Mouse (Mus musculus) Muller cell, postnatal 12 days (primary cell): Measurements from ENCODE around the gene Exoc8.

Experiments used
- DNase-seq: peaks from one replicate; pipeline ENCODE4 v3.0.0-alpha.2; 2015; ENCODE audit errors: inconsistent ontology term

Gene Exoc8

DNA sequence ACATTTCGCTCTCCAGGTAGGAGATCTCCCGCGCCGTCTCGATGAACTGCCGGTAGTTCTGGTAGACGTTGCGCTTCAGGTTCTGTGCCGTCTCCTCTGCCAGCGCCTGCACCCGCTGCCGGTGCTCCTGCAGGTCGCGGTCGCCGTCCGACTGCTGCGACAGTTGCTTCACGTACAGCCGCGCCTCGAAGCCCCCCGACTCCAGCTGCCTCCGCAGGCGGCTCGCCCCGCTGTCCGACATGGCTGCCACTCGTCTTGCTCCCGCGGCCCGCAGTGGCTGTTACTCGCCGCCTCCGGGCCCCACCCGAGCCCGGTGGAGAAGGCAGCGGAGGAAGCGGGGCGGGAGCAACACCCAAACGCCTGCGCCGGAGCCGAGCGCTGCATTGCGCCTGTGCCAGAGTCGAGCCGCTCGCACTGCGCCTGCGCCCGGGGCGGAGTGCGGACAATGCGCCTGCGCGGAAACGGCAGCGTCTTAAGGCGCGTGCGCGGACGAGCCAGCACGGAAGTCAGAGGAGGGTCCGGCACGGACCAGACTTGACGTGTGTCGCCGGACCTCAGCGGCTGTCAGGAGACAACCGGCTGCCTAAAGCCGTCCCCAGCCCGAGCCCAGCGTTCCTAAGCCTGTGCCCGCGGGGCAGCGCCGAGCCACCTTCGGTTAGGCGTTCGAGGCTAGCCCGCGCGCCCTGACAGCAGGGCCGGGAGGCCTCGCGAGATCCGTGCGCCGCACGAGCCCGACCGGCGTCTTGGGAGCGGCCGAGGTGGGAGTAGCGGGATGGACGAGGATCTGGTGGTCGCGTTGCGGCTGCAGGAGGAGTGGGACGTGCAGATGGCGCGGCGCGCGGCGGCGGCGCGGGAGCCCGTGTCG lies at the start of gene Exoc8, which contains the start of gene Sprtn:
TSS of gene Exoc8 (minus strand) at position 320 of the 865 bp plus-strand sequence.
TSS of gene Sprtn (plus strand) at position 501 of the 865 bp plus-strand sequence.
- peak; percentile 98 for DNase-seq

DNA sequence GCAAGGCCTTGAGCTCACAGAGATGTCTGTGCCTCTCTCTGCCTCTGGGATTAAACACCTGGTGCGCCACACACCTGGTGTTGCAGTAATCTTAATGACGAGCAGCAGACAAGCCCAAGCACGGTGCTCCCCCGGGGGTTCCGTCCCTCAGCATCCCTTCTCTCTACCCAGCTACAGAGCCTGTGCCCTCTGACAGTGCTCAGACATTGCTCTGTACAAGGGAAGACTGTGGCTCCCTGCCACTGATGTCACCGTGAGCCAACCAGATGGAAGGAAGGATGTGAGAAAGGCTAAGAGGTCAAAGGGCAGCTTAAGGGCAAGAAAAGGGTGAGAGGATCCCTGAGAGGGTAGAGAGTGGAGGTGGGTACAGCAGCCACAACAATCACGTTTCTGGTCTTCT lies 46.9 kb upstream of the Exoc8 start:
- DNase-seq, result no peak

DNA sequence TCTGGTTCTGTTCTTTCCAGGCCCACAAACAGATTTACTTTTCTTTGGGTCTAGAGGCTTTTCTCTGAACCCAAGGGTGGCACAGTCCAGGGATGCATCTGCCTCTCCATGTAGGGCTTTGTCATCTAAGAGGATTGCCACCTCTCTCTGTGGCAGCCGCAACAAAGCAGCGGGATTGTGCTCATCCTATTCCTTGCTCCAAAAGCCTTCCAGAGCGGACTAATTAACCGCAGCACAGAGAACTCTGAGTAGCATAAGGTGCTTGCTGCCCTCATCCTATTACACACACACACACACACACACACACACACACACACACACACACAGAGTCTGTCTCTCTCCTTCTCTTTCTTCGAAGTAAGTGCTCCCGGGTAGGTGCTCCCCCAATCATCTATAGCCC lies 46.3 kb upstream of the Exoc8 start:
- peak; percentile 17 for DNase-seq

DNA sequence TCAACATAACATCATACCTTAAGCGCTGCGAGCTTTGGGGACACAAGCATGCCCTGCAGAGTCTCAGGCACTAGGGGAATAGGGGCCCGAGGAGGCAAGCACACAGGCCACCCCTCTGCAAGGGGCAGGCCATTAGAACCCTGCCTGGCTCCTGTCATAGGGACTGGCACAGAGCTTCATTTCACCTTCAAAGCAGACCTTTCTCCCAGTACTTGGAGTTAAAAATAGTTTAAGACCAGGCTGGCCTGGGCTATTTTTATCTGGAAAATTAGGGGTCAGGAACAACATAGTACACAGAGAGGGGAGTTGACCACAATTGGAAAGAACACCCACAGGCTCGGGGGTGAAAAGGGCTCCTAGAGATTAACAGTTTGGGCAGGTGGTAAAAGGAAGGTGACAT lies 39.8 kb upstream of the Exoc8 start:
- DNase-seq, result no peak

DNA sequence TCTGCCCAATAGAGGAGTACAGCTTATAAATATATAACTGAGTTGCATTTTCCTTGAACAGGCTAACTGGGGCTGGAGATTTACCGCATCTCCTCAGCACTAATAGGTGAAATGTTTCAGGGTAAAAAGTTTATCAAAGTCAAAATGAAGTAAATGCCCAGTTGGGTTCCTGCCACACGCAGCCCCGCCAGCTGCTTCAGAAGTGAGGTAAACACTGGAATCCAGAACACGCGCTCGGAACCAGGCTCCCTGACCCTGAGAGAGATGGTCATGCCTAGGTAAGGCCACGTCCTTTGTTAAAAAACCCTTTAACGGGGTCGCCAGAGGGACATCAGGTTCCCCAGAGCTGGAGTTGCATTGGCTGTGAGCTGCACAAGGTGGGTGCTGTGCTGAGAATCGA lies 39.2 kb upstream of the Exoc8 start:
- no peak for DNase-seq

DNA sequence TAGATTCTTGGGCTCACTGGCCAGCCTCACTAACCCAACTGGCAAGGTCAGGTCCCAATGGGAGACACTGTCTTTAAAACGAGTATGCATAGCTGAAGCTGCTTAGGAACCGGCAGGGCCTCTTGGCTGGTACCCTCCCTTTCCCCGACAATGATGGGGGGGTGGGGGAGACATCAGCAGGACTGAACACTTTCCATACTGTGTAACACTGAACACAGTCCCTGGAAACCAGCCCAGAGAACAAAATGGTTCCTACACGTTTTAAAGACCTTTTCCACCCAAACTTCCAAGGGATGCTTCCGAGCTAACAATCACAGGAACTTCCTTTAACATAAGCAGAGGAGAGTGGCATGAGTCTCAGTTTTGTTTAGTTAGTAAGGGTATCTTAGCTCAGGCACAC lies 37.6 kb upstream of the Exoc8 start:
- no peak for DNase-seq

DNA sequence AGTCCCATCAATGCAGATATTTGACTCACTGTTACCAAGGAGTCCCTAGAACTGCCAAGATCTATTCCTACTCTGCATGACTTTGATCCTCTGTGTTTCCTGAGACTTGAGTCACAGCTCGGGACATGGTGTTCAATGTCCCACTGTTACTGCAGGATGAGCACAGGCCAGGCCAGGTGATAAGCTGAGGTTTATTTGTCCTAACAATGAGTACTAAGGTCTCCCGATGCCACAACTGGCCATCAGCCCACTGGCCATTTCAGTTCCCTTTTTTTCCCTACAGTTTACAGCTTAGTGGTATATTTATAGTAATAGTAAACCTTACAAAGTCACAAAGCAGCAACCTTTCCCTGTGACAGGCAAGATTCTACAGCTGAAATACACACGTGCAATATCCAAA lies 34.9 kb upstream of the Exoc8 start:
- DNase-seq, result no peak

DNA sequence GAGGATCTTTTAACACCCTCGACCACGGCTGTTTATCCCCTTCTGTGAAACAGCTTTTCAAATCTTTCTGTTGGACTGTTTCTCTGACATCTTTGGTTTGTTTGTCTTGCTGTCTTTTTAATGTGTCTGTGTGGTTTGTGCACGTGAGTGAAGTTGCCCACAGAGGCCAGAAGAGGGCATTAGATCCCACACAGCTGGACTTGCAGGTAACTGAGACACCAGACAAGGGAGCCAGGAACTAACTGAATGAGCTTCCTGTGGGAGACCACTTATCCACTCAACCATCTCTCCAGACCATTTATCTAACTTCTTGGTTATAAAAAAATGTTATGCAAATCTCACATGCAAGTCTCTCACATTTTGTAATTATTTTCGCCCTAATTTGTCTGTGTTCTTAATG lies 33.1 kb upstream of the Exoc8 start:
- DNase-seq, result no peak

DNA sequence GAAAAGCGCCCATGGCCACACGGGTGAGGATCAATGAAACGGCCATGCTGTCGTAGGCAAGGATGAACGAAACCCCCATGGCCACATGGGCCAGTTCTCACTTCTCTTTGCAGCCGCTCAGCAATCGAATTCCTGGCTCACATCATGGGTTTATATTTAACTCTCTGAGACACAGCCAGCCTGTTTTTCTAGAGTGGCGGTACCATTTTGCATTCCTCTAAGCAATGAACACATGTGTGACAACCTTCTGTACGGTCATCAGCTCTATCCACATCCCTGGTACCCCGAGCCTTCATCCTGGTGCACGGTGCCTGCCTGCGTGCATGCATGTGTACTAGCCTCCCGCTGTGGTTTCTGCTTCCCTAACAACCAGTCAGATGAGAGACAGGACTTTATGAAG lies 32.6 kb upstream of the Exoc8 start:
- DNase-seq, result no peak

DNA sequence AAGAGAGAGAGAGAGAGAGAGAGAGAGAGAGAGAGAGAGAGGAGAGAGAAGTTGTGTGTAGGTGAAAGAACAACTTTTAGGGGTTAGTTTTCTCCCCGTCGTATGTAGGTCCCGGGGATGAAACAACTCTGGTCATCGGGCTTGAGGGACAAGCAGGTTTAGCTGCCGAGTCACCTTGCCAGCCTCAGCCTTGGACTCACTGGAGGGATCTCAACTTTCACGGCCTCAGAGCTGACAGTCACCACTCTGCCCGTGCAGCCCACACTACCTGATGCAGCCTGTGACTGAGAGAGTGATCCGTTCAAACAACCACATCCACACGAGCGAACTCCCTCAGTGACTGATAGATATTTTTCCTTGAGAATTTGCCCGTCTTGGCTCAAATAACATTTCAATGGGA lies 31.5 kb upstream of the Exoc8 start:
- no peak for DNase-seq

DNA sequence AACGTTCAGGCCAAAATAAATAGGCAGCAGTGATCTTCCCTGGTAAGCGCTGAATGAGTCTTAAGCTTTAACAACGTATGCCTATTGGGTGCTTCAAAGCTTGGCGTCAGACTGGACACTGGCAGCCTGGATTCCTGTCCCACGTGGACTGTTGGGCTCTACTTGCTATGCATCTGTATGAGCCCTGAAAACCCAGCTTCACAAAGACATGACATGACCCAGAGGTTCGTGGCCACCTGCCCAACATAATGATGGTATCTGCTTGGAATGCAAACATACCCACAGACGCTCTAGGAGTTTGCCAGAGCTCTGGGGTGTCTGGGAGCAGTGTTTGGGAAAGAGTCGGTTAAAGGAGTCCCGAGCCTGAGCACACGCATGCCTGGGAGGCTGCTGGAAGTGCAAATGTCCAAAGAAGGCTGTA lies 28.9 kb upstream of the Exoc8 start:
- DNase-seq, result peak; percentile 92

DNA sequence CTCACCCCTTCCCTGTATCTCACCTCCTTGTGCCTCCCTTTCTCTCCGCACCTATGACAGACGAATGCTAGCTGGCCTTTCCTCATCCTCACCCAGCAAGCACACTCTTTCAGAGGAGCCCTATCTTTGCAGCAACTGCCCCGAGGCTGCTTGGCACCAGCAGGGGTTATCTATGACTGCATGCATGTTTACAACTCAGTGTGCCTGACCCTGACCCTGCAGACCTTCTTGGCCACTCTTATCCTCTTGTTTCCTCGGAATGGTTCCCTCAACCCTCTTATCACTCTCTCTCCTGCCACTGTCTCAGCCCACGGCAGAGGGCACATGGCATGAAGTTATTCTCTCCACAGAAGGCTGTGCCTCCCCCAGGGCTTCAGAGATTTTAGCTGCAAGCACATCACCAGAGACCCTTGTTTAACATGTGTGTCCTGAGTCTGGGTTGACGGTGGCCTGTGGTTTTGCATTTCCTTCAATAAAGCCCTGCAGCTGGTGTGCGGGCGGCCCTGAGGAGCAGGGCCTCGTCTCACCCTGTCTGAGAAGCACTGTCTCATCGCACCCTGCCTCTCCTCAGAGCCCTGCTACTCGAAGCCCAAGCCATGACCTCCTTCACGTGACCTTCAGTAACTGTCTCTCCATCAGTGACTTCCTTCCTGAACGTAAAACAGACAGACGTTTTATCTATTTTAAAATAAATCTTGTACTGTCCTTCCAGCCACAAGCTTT lies 28.2 kb upstream of the Exoc8 start:
- no peak for DNase-seq

DNA sequence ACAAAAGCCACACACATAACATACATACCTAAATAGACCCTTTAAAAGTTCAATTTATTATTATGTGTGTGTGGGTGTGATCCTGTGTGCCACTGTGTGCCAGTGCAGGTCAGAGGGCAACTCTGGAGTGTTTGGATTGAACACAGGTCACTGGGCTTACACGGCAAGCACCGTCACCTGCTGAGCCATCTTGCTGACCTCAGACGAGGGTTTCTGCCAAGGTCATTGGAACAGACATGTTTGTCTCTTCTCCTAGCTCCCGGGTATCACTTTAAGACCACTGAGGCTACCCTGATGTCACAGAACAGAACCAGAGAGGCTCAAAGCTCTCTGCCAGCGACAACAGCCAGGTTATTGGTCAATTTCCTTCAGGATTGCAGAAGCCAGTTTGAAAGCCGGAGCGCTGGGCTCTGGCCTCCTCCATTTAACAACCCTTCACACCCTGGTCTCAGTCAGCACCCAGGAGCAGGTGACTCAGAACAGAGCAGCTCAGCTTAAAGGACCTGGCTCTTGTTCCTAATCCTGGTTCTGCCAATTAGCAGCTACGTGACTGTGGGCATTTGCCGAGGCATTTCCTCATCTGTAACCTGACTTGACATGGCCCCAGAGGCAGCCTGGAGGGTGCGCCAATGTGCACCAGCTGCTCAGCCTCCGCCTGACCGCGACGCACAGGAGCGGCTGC lies 26.6 kb upstream of the Exoc8 start:
- peak; percentile 10 for DNase-seq

DNA sequence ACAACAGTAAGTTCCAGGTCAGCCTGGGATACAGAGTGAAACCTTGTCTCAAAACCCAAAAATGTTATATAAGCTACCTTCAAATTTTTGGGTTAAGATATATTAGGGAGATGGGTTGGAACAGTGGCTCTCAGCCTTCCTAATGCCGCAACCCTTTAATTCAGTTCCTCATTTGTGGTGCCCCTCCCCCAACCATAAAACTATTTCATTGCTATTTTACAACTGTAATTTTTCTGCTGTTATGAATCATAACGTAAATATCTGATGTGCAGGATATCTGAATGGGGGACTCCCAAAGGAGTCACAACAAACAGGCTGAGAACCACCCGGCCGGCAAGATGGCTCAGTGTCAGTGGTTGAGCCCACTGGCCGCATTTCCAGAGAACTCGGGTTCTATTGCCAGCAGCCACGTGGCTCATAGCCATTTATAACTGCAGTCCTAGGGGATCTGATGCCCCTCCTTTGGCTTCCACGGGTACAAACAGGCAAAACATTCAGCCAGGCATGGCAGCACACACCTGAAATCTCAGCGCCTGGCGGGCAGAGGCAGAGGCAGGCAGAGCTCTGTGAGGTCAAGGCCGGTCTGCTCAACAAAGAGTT lies 25.1 kb upstream of the Exoc8 start:
- DNase-seq, result peak; percentile 20

DNA sequence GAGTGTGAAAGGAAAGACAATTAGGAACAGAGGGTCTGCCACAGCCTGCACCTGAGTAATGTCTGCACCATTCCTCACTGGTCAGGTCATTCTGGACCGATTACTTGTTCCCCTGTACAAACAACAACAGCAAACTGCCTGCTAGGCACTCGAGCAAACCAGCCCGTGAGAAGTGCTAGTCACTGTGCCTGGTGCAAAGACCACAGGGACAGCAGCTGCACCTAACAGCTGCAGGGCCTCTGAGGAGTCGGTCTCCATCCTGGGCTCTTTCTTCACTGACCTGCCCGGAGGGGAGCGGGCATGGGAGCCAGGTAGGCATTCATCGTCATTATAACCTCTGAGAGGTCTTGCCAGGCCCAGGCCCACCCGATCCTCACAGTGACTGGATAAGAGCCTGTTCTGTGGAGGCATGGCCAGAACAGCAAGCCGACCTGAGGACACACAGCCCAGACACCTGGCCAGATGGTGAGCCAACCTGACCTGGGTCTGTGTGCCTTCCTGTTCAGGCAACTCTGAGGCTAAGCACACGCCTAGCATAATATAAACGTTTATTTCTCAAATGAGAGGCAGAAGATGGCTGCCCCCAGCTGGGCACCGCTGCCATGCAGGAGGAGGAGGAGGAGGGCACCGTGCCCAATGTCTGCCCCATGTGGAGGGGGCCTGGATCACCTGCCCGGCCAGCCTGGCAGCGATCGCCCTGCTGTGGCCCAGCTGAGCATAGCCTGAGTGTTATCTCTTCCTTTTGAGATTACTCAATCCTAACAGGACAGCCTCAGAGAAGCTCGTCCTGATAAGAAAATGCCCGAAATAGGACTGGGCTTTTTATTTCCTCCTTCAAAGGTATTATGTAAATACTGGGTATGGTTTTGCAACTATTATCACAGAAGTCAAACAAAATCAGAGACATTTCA lies 24.1 kb upstream of the Exoc8 start:
- no peak for DNase-seq

DNA sequence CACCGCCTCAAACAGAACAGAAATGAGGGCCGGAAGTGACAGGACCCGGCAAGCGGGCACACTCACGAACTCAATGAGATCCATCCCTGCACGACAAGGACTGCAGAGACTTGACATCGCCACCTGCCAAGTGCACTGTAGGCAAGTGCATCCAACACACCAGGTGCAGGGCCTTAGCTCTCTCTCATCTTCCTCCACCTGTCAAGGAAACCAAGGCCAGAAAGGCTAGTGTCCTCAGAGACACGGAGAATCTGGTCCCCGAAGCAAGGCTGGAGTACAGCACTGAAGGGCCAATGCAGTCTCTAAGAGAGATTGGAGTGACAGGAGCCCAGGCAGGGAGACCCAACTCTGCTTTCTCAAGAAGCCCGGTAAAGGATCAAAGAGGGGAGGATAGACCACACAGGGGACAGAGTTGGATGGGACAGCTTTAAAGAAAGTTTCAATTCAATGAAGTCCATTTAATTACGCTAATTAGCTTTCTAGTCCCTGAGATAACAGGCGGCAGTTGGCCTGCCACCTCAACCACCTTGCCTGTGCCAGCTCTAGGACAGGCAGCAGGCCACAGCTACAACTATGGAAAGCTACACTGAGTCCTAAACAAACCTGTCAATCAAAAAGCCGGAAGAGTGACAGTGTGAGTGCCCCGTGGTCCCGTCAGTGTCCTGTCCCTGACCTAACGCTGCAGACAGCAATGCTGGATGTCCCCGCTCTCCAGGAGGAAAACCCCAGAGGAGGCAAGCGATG lies 20.4 kb upstream of the Exoc8 start:
- DNase-seq, result no peak

DNA sequence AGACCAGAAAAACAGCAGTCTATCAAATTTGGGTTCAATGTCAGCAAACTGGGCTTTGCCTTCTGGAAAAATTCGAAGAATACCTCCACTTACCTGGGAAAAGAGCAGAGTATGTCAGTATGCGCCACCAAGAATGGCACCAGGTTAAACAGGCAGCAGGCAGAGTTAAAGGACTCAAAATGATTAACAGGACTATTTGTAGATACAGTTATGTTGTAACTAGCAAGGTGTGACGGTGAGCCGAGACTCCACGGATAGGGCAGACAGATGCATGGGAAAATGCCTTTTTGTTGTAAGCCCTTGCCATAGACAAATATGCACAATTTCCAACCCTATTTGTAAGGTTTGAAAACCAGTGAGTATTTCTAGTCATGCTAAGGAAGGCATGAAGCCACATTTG lies 16.6 kb upstream of the Exoc8 start:
- no peak for DNase-seq

DNA sequence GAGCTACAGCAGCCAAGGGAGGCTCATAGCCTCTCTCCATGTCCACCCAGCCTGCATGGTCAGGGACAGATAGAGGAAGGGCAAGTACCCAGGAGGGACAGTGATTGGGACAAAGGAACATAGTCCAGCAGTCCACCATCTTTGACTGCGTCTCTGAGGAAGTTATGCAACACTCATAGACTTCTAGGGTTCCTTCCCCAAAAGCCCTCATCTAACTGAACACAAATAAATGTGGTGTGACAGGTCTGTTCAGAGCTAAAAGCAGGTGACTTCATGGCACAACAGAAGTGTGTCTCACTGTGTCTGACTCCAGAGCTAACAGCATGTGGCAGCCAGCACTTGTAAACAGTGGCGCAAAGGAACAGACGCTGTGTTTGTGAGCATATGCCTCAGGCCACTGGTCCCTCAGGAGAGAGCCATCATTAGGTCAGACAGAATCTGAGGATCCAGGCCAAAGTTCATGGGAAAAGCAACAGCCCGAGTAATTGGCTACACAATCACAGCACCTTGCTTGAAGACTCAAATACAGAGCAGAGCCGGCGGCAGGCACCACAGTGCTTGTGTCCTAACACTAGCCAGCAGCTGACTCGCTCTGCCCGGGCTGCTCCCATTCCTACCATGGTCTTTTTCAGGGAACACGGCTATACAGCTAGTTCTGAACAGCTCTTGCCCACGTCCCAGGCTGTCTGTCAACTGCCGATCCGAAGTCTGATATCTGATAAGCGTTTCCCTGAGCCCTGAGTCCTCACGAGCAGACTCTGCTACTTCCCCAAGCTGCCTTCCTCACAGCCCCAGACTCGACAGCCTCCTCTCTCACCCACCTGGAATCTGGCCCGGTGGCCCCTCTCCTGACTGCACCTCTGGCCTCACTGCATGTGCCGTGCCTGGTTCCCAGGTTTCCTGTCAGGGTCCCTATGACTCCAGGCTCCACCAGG lies 14.7 kb upstream of the Exoc8 start:
- peak; percentile 39 for DNase-seq

DNA sequence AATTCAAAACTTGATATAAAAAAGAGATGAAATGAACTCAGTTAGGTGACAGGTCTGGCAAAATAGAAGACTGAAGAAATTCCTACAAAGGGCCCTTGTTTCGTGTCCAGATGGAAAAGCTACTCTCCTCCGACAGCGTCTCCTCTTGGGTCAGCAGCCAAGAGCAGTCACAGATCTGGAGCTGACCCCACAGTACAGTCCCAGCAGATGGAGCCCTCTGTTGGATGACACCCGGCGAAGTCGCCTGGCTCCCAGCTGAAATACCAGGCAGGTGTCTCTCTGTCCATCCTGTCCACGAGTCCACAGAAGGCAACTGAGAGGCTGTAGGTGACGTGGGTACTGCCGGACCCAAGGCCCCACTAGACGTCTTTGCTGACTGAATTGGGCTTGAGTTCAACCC lies 12.8 kb upstream of the Exoc8 start:
- DNase-seq, result no peak
